In genomic region chr17:3366741-3367140, GRCm38 (mm10) we compare ENCODE assay signal across 12 mouse cellular contexts. TPM values are rescaled to one million over a fixed set of nuclear protein-coding genes. Genes with fewer than 3 reads are reported as not detected.
DNase-seq lines count a peak whose midpoint lies in the region; ATAC-seq lines count a peak whose summit lies in the region.
"Had no signal": no experiment of that assay in that cellular context is flagged by ENCODE, and none has a peak within 500 bp of the region (broad histone marks: within the 10 kb centered on the region; RNA-seq: fewer than 3 reads in every experiment).

No protein-coding gene starts in this region.

- H3K9ac ChIP-seq in midbrain, embryonic 11.5 days (ENCODE audit: low read length): no peak overlapping the region
- no peak overlapping the region for H3K9ac ChIP-seq in midbrain, embryonic 13.5 days (replicated peaks)
- H3K9ac ChIP-seq in hindbrain, embryonic 13.5 days: no peak overlapping the region
- H3K9ac ChIP-seq: liver, embryonic 13.5 days had no signal

- H3K36me3 ChIP-seq in midbrain, embryonic 11.5 days (ENCODE audit: control insufficient read depth, insufficient read depth, low read length): no peaks in the 10 kb centered on the region; the same call in 1 of the 2 replicates
- H3K36me3 ChIP-seq in midbrain, embryonic 13.5 days: no peaks in the 10 kb centered on the region
- H3K36me3 ChIP-seq in hindbrain, embryonic 13.5 days: no peaks in the 10 kb centered on the region
- H3K36me3 ChIP-seq: liver, embryonic 13.5 days had no signal

- no peak overlapping the region for H3K27ac ChIP-seq in midbrain, embryonic 11.5 days (ENCODE audit: low read depth, low read length)
- H3K27ac ChIP-seq in midbrain, embryonic 13.5 days: no peak overlapping the region
- no peak overlapping the region for H3K27ac ChIP-seq in hindbrain, embryonic 13.5 days
- H3K27ac ChIP-seq: liver, embryonic 13.5 days had no signal

- ATAC-seq in midbrain, embryonic 11.5 days (ENCODE audit: low FRiP score): no peak
- no peak for ATAC-seq in midbrain, embryonic 13.5 days
- no peak for ATAC-seq in hindbrain, embryonic 13.5 days (ENCODE audit: low FRiP score)
- ATAC-seq: hindbrain, embryonic 16.5 days had no signal

- no peaks in the 10 kb centered on the region for H3K4me1 ChIP-seq in midbrain, embryonic 11.5 days (ENCODE audit: control insufficient read depth, insufficient read depth, low read length)
- no peaks in the 10 kb centered on the region for H3K4me1 ChIP-seq in midbrain, embryonic 13.5 days (replicated peaks)
- 0 out of 2 replicates have a peak, but pooled peaks cover 7% of the 10 kb centered on the region for H3K4me1 ChIP-seq in hindbrain, embryonic 13.5 days (replicated peaks)
- H3K4me1 ChIP-seq: liver, embryonic 13.5 days had no signal

- H3K4me2 ChIP-seq in midbrain, embryonic 11.5 days: no peak overlapping the region
- H3K4me2 ChIP-seq in midbrain, embryonic 13.5 days (replicated peaks): no peak overlapping the region
- H3K4me2 ChIP-seq in hindbrain, embryonic 13.5 days: no peak overlapping the region
- H3K4me2 ChIP-seq: liver, embryonic 13.5 days had no signal

- WGBS in midbrain, embryonic 11.5 days: 95% methylated on average over 3 of the region's 3 CpGs
- 88% methylated on average over 3 of the region's 3 CpGs for WGBS in midbrain, embryonic 13.5 days
- WGBS in hindbrain, embryonic 13.5 days: 90% methylated on average over 3 of the region's 3 CpGs

- no peak overlapping the region for H3K4me3 ChIP-seq in midbrain, embryonic 11.5 days (ENCODE audit: low read depth, low read length)
- no peak overlapping the region for H3K4me3 ChIP-seq in midbrain, embryonic 13.5 days (replicated peaks)
- H3K4me3 ChIP-seq in hindbrain, embryonic 13.5 days: no peak overlapping the region
- H3K4me3 ChIP-seq: erythroblast, embryonic 14.5 days; liver, embryonic 13.5 days had no signal

- DNase-seq in cerebellum, postnatal 25 days: peak; percentile 30 to 65
- no peak for DNase-seq in cerebellum, postnatal 4 days (ENCODE audit: low spot score in 2 of 2)
- peak; percentile 26 for DNase-seq in midbrain, embryonic 11.5 days (ENCODE audit: low spot score, missing footprints)
- peak; percentile 11 for DNase-seq in gastrocnemius, postnatal 10 days
- DNase-seq in lung, postnatal 25 days (ENCODE audit: low spot score): peak; percentile 59
- DNase-seq in MN1 (ENCODE audit: low spot score): no peak
- DNase-seq: cerebellum, adult 11-12 months; liver, embryonic 13.5 days had no signal

- H3K27me3 ChIP-seq in midbrain, embryonic 11.5 days (ENCODE audit: control insufficient read depth, insufficient read depth, low read length): no peaks in the 10 kb centered on the region; the same call in 1 of the 2 replicates
- H3K27me3 ChIP-seq in midbrain, embryonic 13.5 days: no peaks in the 10 kb centered on the region
- no peaks in the 10 kb centered on the region for H3K27me3 ChIP-seq in hindbrain, embryonic 13.5 days
- H3K27me3 ChIP-seq: liver, embryonic 13.5 days had no signal

- H3K9me3 ChIP-seq in midbrain, embryonic 11.5 days (ENCODE audit: control insufficient read depth, low read length): no peaks in the 10 kb centered on the region
- H3K9me3 ChIP-seq in midbrain, embryonic 13.5 days: no peaks in the 10 kb centered on the region
- H3K9me3 ChIP-seq in hindbrain, embryonic 13.5 days: no peaks in the 10 kb centered on the region
- H3K9me3 ChIP-seq: liver, embryonic 13.5 days had no signal

RNA-seq across cellular contexts. Expression of gene Tiam2, which starts 40.4 kb away (rescaled TPM):
- polyA plus RNA-seq in midbrain, embryonic 11.5 days (2014; fragmentation: Nextera tagmentation; extraction: Ambion mirVana): 2.5 and 3.0 TPM in 2 replicates
- polyA plus RNA-seq in midbrain, embryonic 13.5 days (2015; fragmentation: Nextera tagmentation; extraction: Ambion mirVana): 1.9 and 4.9 TPM in 2 replicates
- 1 to 10 TPM; 4.5 to 7.0 TPM for total RNA-seq in gastrocnemius, postnatal 10 days (2021)
- 4.1 and 4.9 TPM in 2 replicates for polyA plus RNA-seq in hindbrain, embryonic 13.5 days (2015; fragmentation: Nextera tagmentation; extraction: Ambion mirVana)
- polyA plus RNA-seq: erythroblast, embryonic 14.5 days had no signal

Comparison
In these comparisons a context has a peak if more than half of its experiments do, and no peak if none do; other contexts are left out.
1. DNase-seq: peak in cerebellum, postnatal 25 days (2 of 2), midbrain, embryonic 11.5 days (single experiment), gastrocnemius, postnatal 10 days (single experiment) and lung, postnatal 25 days (single experiment); none in cerebellum, postnatal 4 days (0 of 2) and MN1 (single experiment).